Mouse (Mus musculus): ENCODE measurements around the gene Cox16.

- TF ChIP-seq CTCF (IDR thresholded peaks at IDR 0.05; ENCODE audit: low read depth) (no peak), EP300 (IDR thresholded peaks at IDR 0.05; ENCODE audit: low read depth) (no peak)
Measured at GRCm38 (mm10) chr12:81331046-81331638, 153.8 kb downstream of the Cox16 start.

Data from liver, embryonic 14.5 days (tissue).